Comparison of ENCODE assay signal across 8 mouse cellular contexts in genomic region chr16:52311073-52311472, GRCm38 (mm10).
A peak's percentile ranks its signal among the peaks of the same experiment; 100 is the strongest.
DNase-seq lines count a peak whose midpoint lies in the region; ATAC-seq lines count a peak whose summit lies in the region.

No protein-coding gene starts in this region.

- H3K4me2 ChIP-seq in intestine, embryonic 16.5 days (ENCODE audit: low read depth, low read length) = 0 out of 2 replicates have a peak overlapping the region, but pooled peaks have one; percentile 10

- no peaks in the 10 kb centered on the region for H3K27me3 ChIP-seq in intestine, embryonic 16.5 days (replicated peaks; ENCODE audit: control insufficient read depth, insufficient read depth, low read length)
- H3K27me3 ChIP-seq in midbrain, embryonic 10.5 days (ENCODE audit: low read depth, poor library complexity, severe bottlenecking) = no peaks in the 10 kb centered on the region

- H3K4me1 ChIP-seq in intestine, embryonic 16.5 days (ENCODE audit: control insufficient read depth, insufficient read depth, low read length) = no peaks in the 10 kb centered on the region
- no peaks in the 10 kb centered on the region for H3K4me1 ChIP-seq in midbrain, embryonic 10.5 days

- H3K4me3 ChIP-seq in intestine, embryonic 16.5 days (ENCODE audit: low read length) = no peak overlapping the region
- H3K4me3 ChIP-seq in midbrain, embryonic 10.5 days = no peak overlapping the region

- H3K9me3 ChIP-seq in intestine, embryonic 16.5 days (ENCODE audit: control insufficient read depth, low read length) = no peaks in the 10 kb centered on the region
- no peaks in the 10 kb centered on the region for H3K9me3 ChIP-seq in midbrain, embryonic 10.5 days (replicated peaks)

- ATAC-seq in activated CD4-positive, CD25-positive, alpha-beta regulatory T cell, adult 4 months = peak; percentile 91
- peak; percentile 69; the same call in 1 of the 2 replicates for ATAC-seq in intestine, embryonic 16.5 days
- no peak for ATAC-seq in erythroid progenitor cell, adult 5-6 weeks (replicated peaks; ENCODE audit: low FRiP score, poor library complexity, severe bottlenecking)

- WGBS in intestine, embryonic 16.5 days = 16% methylated on average over 9 of the region's 9 CpGs
- WGBS in midbrain, embryonic 10.5 days = 36% methylated on average over 9 of the region's 9 CpGs

- DNase-seq in cerebellum, postnatal 4 days (ENCODE audit: low spot score in 2 of 2) = peak; percentile 57 to 77
- peak; percentile 52 for DNase-seq in gastrocnemius, postnatal 14 days
- peak; percentile 73 to 83 for DNase-seq in left cerebral cortex, postnatal 14 days (ENCODE audit: low spot score in 2 of 2)
- peak; percentile 63 for DNase-seq in midbrain, embryonic 10.5 days (ENCODE audit: low spot score)
- DNase-seq in right cerebral cortex, postnatal 4 days = peak; percentile 88

- H3K9ac ChIP-seq in intestine, embryonic 16.5 days (ENCODE audit: low read depth, low read length) = no peak overlapping the region

- no peaks in the 10 kb centered on the region for H3K36me3 ChIP-seq in intestine, embryonic 16.5 days (ENCODE audit: control insufficient read depth, insufficient read depth, low read length)
- no peaks in the 10 kb centered on the region for H3K36me3 ChIP-seq in midbrain, embryonic 10.5 days

- no peak overlapping the region for H3K27ac ChIP-seq in intestine, embryonic 16.5 days (ENCODE audit: low read length)
- H3K27ac ChIP-seq in midbrain, embryonic 10.5 days (replicated peaks) = no peak overlapping the region

- intact Hi-C loops in gastrocnemius, postnatal 14 days (cut with DNase I; ENCODE audit: low total_unique reads) = loop anchor here (10.0 kb wide), 1 partner anchor 954 kb away; no protein-coding TSS in a partner anchor
- intact Hi-C loops in left cerebral cortex, postnatal 14 days (cut with DNase I) = loop anchor here (2.0 kb wide), 2 partner anchors 140 to 956 kb away; no protein-coding TSS in a partner anchor
